20 mouse cellular contexts compared by ENCODE assay signal in genomic region chr6:29756476-29756875, GRCm38 (mm10). TPM values are rescaled to one million over a fixed set of nuclear protein-coding genes. Genes with fewer than 3 reads are reported as not detected.
DNase-seq lines count a peak whose midpoint lies in the region; ATAC-seq and TF ChIP-seq lines count a peak whose summit lies in the region.
"Had no signal": no experiment of that assay in that cellular context is flagged by ENCODE, and none has a peak within 500 bp of the region (broad histone marks: within the 10 kb centered on the region; RNA-seq: fewer than 3 reads in every experiment).

No protein-coding gene starts in this region.

- peaks cover 11% of the 10 kb centered on the region; the same call in 1 of the 2 replicates for H3K36me3 ChIP-seq in midbrain, embryonic 11.5 days (ENCODE audit: control insufficient read depth, insufficient read depth, low read length)
- H3K36me3 ChIP-seq in midbrain, postnatal 0 days (ENCODE audit: insufficient read depth, low read length): no peaks in the 10 kb centered on the region
- H3K36me3 ChIP-seq: hindbrain, embryonic 15.5 days had no signal

- H3K4me3 ChIP-seq in layer of hippocampus, adult 2 months: no peak overlapping the region
- no peak overlapping the region for H3K4me3 ChIP-seq in midbrain, embryonic 11.5 days (ENCODE audit: low read depth, low read length)
- H3K4me3 ChIP-seq in midbrain, postnatal 0 days (ENCODE audit: low read depth, low read length): no peak overlapping the region
- H3K4me3 ChIP-seq: embryonic facial prominence, embryonic 13.5 days; forebrain, embryonic 12.5 days; heart, embryonic 12.5 days; hindbrain, embryonic 10.5 days; hindbrain, embryonic 15.5 days had no signal

- DNase-seq in adrenal gland, adult (ENCODE audit: inconsistent age in 2 of 2, low spot score in 1 of 2): peak; percentile 24 to 74
- no peak for DNase-seq in adrenal gland, adult 18-20 months (ENCODE audit: low spot score in 2 of 2)
- no peak for DNase-seq in layer of hippocampus, adult 2 months (ENCODE audit: low spot score in 2 of 2)
- DNase-seq in layer of hippocampus, postnatal 14 days (ENCODE audit: low spot score in 2 of 2): no peak
- peak; percentile 19 for DNase-seq in midbrain, embryonic 11.5 days (ENCODE audit: low spot score, missing footprints)
- DNase-seq in midbrain, postnatal 0 days (ENCODE audit: low spot score): no peak
- DNase-seq in cerebellum, postnatal 14 days: no peak
- DNase-seq: B cell, adult 2 months; cerebellum, adult 11-12 months; cerebellum, adult 9-10 months; cerebellum, postnatal 36 days; gastrocnemius, postnatal 10 days had no signal

- H3K9me3 ChIP-seq in midbrain, embryonic 11.5 days (ENCODE audit: control insufficient read depth, low read length): no peaks in the 10 kb centered on the region
- H3K9me3 ChIP-seq in midbrain, postnatal 0 days (ENCODE audit: low read length): no peaks in the 10 kb centered on the region
- H3K9me3 ChIP-seq: embryonic facial prominence, embryonic 13.5 days; forebrain, embryonic 12.5 days; G1E; heart, embryonic 12.5 days; hindbrain, embryonic 10.5 days; hindbrain, embryonic 15.5 days had no signal

- H3K27me3 ChIP-seq in midbrain, embryonic 11.5 days (ENCODE audit: control insufficient read depth, insufficient read depth, low read length): no peaks in the 10 kb centered on the region
- H3K27me3 ChIP-seq in midbrain, postnatal 0 days (ENCODE audit: insufficient read depth, low read length): no peaks in the 10 kb centered on the region
- H3K27me3 ChIP-seq: embryonic facial prominence, embryonic 13.5 days; forebrain, embryonic 12.5 days; heart, embryonic 12.5 days; hindbrain, embryonic 15.5 days had no signal

- H3K4me2 ChIP-seq in midbrain, embryonic 11.5 days: no peak overlapping the region
- H3K4me2 ChIP-seq in midbrain, postnatal 0 days (ENCODE audit: low read depth, low read length, poor library complexity, severe bottlenecking): no peak overlapping the region
- H3K4me2 ChIP-seq: embryonic facial prominence, embryonic 13.5 days; forebrain, embryonic 12.5 days; heart, embryonic 12.5 days; hindbrain, embryonic 15.5 days had no signal

- H3K4me1 ChIP-seq in midbrain, embryonic 11.5 days (ENCODE audit: control insufficient read depth, insufficient read depth, low read length): no peaks in the 10 kb centered on the region
- no peaks in the 10 kb centered on the region for H3K4me1 ChIP-seq in midbrain, postnatal 0 days (ENCODE audit: insufficient read depth, low read length)
- H3K4me1 ChIP-seq: forebrain, embryonic 12.5 days; heart, embryonic 12.5 days; hindbrain, embryonic 10.5 days had no signal

- 92% methylated on average over 4 of the region's 4 CpGs for WGBS in midbrain, embryonic 11.5 days
- 90% methylated on average over 4 of the region's 4 CpGs for WGBS in midbrain, postnatal 0 days

- no peak overlapping the region for H3K9ac ChIP-seq in midbrain, embryonic 11.5 days (ENCODE audit: low read length)
- H3K9ac ChIP-seq in midbrain, postnatal 0 days (replicated peaks; ENCODE audit: low read length, poor library complexity, severe bottlenecking): no peak overlapping the region
- H3K9ac ChIP-seq: embryonic facial prominence, embryonic 13.5 days; forebrain, embryonic 12.5 days; heart, embryonic 12.5 days; hindbrain, embryonic 15.5 days had no signal

- TF ChIP-seq CTCF in layer of hippocampus, adult 2 months (conservative IDR thresholded peaks at IDR 0.05): no peak
- no peak for TF ChIP-seq CTCF in midbrain, postnatal 0 days (IDR thresholded peaks at IDR 0.05)

- ATAC-seq in midbrain, embryonic 11.5 days (ENCODE audit: low FRiP score): no peak
- ATAC-seq in midbrain, postnatal 0 days (ENCODE audit: low FRiP score): no peak
- ATAC-seq: CD4-positive, CD25-positive, alpha-beta regulatory T cell, adult 4 months; intestine, embryonic 16.5 days had no signal

- H3K27ac ChIP-seq in layer of hippocampus, adult 2 months: peak overlapping the region; percentile 84
- no peak overlapping the region for H3K27ac ChIP-seq in midbrain, embryonic 11.5 days (ENCODE audit: low read depth, low read length)
- H3K27ac ChIP-seq in midbrain, postnatal 0 days (ENCODE audit: low read depth, low read length): no peak overlapping the region
- H3K27ac ChIP-seq: embryonic facial prominence, embryonic 13.5 days; forebrain, embryonic 12.5 days; hindbrain, embryonic 10.5 days had no signal

RNA-seq across cellular contexts. Expression of gene Ahcyl2, which starts 11.3 kb away (rescaled TPM):
- total RNA-seq in adrenal gland, adult 18-20 months (2021): 100 to 1,000 TPM; 124 to 260 TPM
- total RNA-seq in layer of hippocampus, adult 2 months (2021): 100 to 1,000 TPM; 237 to 264 TPM
- 100 to 1,000 TPM; 160 to 162 TPM for total RNA-seq in layer of hippocampus, postnatal 14 days (2021)
- 11.3 and 11.8 TPM in 2 replicates for polyA plus RNA-seq in midbrain, embryonic 11.5 days (2014; fragmentation: Nextera tagmentation; extraction: Ambion mirVana)
- total RNA-seq in midbrain, postnatal 0 days (2014; rRNA removed): 66.7 and 69.1 TPM in 2 replicates
- polyA plus RNA-seq in midbrain, postnatal 0 days (2015; fragmentation: Nextera tagmentation; extraction: Ambion mirVana): 12.8 and 16.0 TPM in 2 replicates

RNA-seq across cellular contexts. Expression of gene Smo, which starts 21.2 kb away (rescaled TPM):
- total RNA-seq in adrenal gland, adult 18-20 months (2021): 10 to 100 TPM; 30.8 to 47.8 TPM
- 10 to 100 TPM; 16.5 to 18.5 TPM for total RNA-seq in layer of hippocampus, adult 2 months (2021)
- 10 to 100 TPM; 12.9 to 14.4 TPM for total RNA-seq in layer of hippocampus, postnatal 14 days (2021)
- 38.6 and 44.5 TPM in 2 replicates for polyA plus RNA-seq in midbrain, embryonic 11.5 days (2014; fragmentation: Nextera tagmentation; extraction: Ambion mirVana)
- total RNA-seq in midbrain, postnatal 0 days (2014; rRNA removed): 38.7 and 42.3 TPM in 2 replicates
- polyA plus RNA-seq in midbrain, postnatal 0 days (2015; fragmentation: Nextera tagmentation; extraction: Ambion mirVana): 7.2 and 7.8 TPM in 2 replicates

Comparison
In these comparisons a context has a peak if more than half of its experiments do, and no peak if none do; other contexts are left out.
1. DNase-seq: peak in adrenal gland, adult (2 of 2) and midbrain, embryonic 11.5 days (single experiment); none in adrenal gland, adult 18-20 months (0 of 2), layer of hippocampus, adult 2 months (0 of 2), layer of hippocampus, postnatal 14 days (0 of 2), midbrain, postnatal 0 days (single experiment) and cerebellum, postnatal 14 days (0 of 2).